In genomic region chr13:52821571-52821970, GRCm38 (mm10) we compare ENCODE assay signal across 9 mouse cellular contexts.
DNase-seq lines count a peak whose midpoint lies in the region; ATAC-seq lines count a peak whose summit lies in the region.
"Had no signal": no experiment of that assay in that cellular context is flagged by ENCODE, and none has a peak within 500 bp of the region (broad histone marks: within the 10 kb centered on the region; RNA-seq: fewer than 3 reads in every experiment).

No protein-coding gene starts in this region.

- peaks cover 20% of the 10 kb centered on the region for H3K27me3 ChIP-seq in liver, embryonic 12.5 days (replicated peaks)
- no peaks in the 10 kb centered on the region; the same call in 1 of the 2 replicates for H3K27me3 ChIP-seq in hindbrain, embryonic 12.5 days
- H3K27me3 ChIP-seq in forebrain, embryonic 12.5 days: peaks cover 18% of the 10 kb centered on the region

- ATAC-seq in liver, embryonic 12.5 days: no peak
- no peak for ATAC-seq in hindbrain, embryonic 12.5 days (ENCODE audit: low FRiP score)
- no peak for ATAC-seq in forebrain, embryonic 12.5 days (ENCODE audit: low FRiP score)

- H3K4me1 ChIP-seq in liver, embryonic 12.5 days: peaks cover 59% of the 10 kb centered on the region
- peaks cover 34% of the 10 kb centered on the region for H3K4me1 ChIP-seq in hindbrain, embryonic 12.5 days
- peaks cover 26% of the 10 kb centered on the region for H3K4me1 ChIP-seq in forebrain, embryonic 12.5 days

- no peaks in the 10 kb centered on the region for H3K36me3 ChIP-seq in liver, embryonic 12.5 days
- no peaks in the 10 kb centered on the region for H3K36me3 ChIP-seq in hindbrain, embryonic 12.5 days
- no peaks in the 10 kb centered on the region for H3K36me3 ChIP-seq in forebrain, embryonic 12.5 days (replicated peaks)

- 60% methylated on average over 9 of the region's 9 CpGs for WGBS in liver, embryonic 12.5 days (ENCODE audit: insufficient replicate concordance)
- 32% methylated on average over 9 of the region's 9 CpGs for WGBS in hindbrain, embryonic 12.5 days
- WGBS in forebrain, embryonic 12.5 days: 51% methylated on average over 9 of the region's 9 CpGs

- intact Hi-C loops in heart, postnatal 14 days (cut with DNase I): no loop called here
- intact Hi-C loops in left cerebral cortex, postnatal 4 days (cut with DNase I): loop anchor here (10.0 kb wide), 1 partner anchor 153 kb away; no protein-coding TSS in a partner anchor
- intact Hi-C loops in gastrocnemius, postnatal 36 days (cut with DNase I): no loop called here

- no peaks in the 10 kb centered on the region for H3K9me3 ChIP-seq in liver, embryonic 12.5 days (replicated peaks)
- H3K9me3 ChIP-seq in hindbrain, embryonic 12.5 days (replicated peaks): no peaks in the 10 kb centered on the region
- no peaks in the 10 kb centered on the region for H3K9me3 ChIP-seq in forebrain, embryonic 12.5 days

- 0 out of 2 replicates have a peak overlapping the region, but pooled peaks have one; percentile 7 for H3K27ac ChIP-seq in liver, embryonic 12.5 days
- no peak overlapping the region for H3K27ac ChIP-seq in hindbrain, embryonic 12.5 days
- no peak overlapping the region; the same call in 1 of the 2 replicates for H3K27ac ChIP-seq in forebrain, embryonic 12.5 days
- H3K27ac ChIP-seq: left cerebral cortex, adult 2 months had no signal

- DNase-seq in 416B (ENCODE audit: low read depth): peak; percentile 82
- DNase-seq in adrenal gland, postnatal 36 days: peak; percentile 78 to 79
- peak; percentile 28 to 37 for DNase-seq in heart, postnatal 14 days
- no peak for DNase-seq in left cerebral cortex, postnatal 4 days
- no peak for DNase-seq in gastrocnemius, postnatal 36 days

- no peak overlapping the region for H3K4me3 ChIP-seq in liver, embryonic 12.5 days
- no peak overlapping the region for H3K4me3 ChIP-seq in hindbrain, embryonic 12.5 days
- H3K4me3 ChIP-seq in forebrain, embryonic 12.5 days (replicated peaks): no peak overlapping the region
- H3K4me3 ChIP-seq: left cerebral cortex, adult 2 months had no signal

- no peak overlapping the region for H3K9ac ChIP-seq in liver, embryonic 12.5 days
- H3K9ac ChIP-seq in hindbrain, embryonic 12.5 days: no peak overlapping the region
- no peak overlapping the region for H3K9ac ChIP-seq in forebrain, embryonic 12.5 days

- H3K4me2 ChIP-seq in liver, embryonic 12.5 days: no peak overlapping the region
- H3K4me2 ChIP-seq in hindbrain, embryonic 12.5 days (replicated peaks): no peak overlapping the region
- H3K4me2 ChIP-seq in forebrain, embryonic 12.5 days: no peak overlapping the region

Comparison
In these comparisons a context has a peak if more than half of its experiments do, and no peak if none do; other contexts are left out.
1. DNase-seq: peak in 416B (single experiment), adrenal gland, postnatal 36 days (2 of 2) and heart, postnatal 14 days (2 of 2); none in left cerebral cortex, postnatal 4 days (single experiment) and gastrocnemius, postnatal 36 days (0 of 2).